Mouse (Mus musculus): ENCODE measurements around the gene Tmem11. TPM values are rescaled to one million over a fixed set of nuclear protein-coding genes. Genes with fewer than 3 reads are reported as not detected.
A peak's percentile ranks its signal among the peaks of the same experiment; 100 is the strongest.

The Tmem11 gene
- polyA plus RNA-seq, 1 experiment: 63.5 TPM

GRCm38 (mm10) chr11:60867456-60867855 lies 11.6 kb downstream of the Tmem11 start:
- Histone ChIP-seq H3K4me3 (ENCODE audit: insufficient read depth, low read depth, low read length) (no peak overlapping the region), H3K27ac (replicated peaks; ENCODE audit: low read depth, low read length) (peak overlapping the region; percentile 25; the same call in 1 of the 2 replicates), H3K4me1 (ENCODE audit: control insufficient read depth, insufficient read depth, insufficient read length, low read length) (peaks cover 42% of the 10 kb centered on the region)

- peaks cover 40% of the 10 kb centered on the region for H3K4me1 ChIP-seq (ENCODE audit: control insufficient read depth, insufficient read depth, insufficient read length, low read length)
- peak overlapping the region; percentile 72 for H3K27ac ChIP-seq (replicated peaks; ENCODE audit: low read depth, low read length)
- H3K4me3 ChIP-seq (ENCODE audit: insufficient read depth, low read depth, low read length): no peak overlapping the region
These were observed 13.1 kb downstream of the Tmem11 start for GRCm38 (mm10) chr11:60866021-60866420.

- peaks cover 37% of the 10 kb centered on the region for H3K4me1 ChIP-seq (ENCODE audit: control insufficient read depth, insufficient read depth, insufficient read length, low read length)
- no peak overlapping the region for H3K4me3 ChIP-seq (ENCODE audit: insufficient read depth, low read depth, low read length)
- peak overlapping the region; percentile 72 for H3K27ac ChIP-seq (replicated peaks; ENCODE audit: low read depth, low read length)
These were observed 14.2 kb downstream of the Tmem11 start for GRCm38 (mm10) chr11:60864916-60865315.

- no peak overlapping the region; the same call in 1 of the 2 replicates for H3K27ac ChIP-seq (replicated peaks; ENCODE audit: low read depth, low read length)
- H3K4me1 ChIP-seq (ENCODE audit: control insufficient read depth, insufficient read depth, insufficient read length, low read length): peaks cover 33% of the 10 kb centered on the region
- no peak overlapping the region for H3K4me3 ChIP-seq (ENCODE audit: insufficient read depth, low read depth, low read length)
These were observed 14.9 kb downstream of the Tmem11 start for GRCm38 (mm10) chr11:60864166-60864565.

GRCm38 (mm10) chr11:60863196-60863595 lies 15.9 kb downstream of the Tmem11 start:
- no peak overlapping the region for H3K4me3 ChIP-seq (ENCODE audit: insufficient read depth, low read depth, low read length)
- peaks cover 33% of the 10 kb centered on the region for H3K4me1 ChIP-seq (ENCODE audit: control insufficient read depth, insufficient read depth, insufficient read length, low read length)
- H3K27ac ChIP-seq (replicated peaks; ENCODE audit: low read depth, low read length): peak overlapping the region; percentile 27; the same call in 1 of the 2 replicates

- Histone ChIP-seq H3K4me3 (ENCODE audit: insufficient read depth, low read depth, low read length) (no peak overlapping the region), H3K4me1 (ENCODE audit: control insufficient read depth, insufficient read depth, insufficient read length, low read length) (peaks cover 24% of the 10 kb centered on the region), H3K27ac (replicated peaks; ENCODE audit: low read depth, low read length) (peak overlapping the region; percentile 84)
These were observed 17.1 kb downstream of the Tmem11 start for GRCm38 (mm10) chr11:60861993-60862392.

- Histone ChIP-seq H3K4me1 (ENCODE audit: control insufficient read depth, insufficient read depth, insufficient read length, low read length) (no peaks in the 10 kb centered on the region), H3K27ac (replicated peaks; ENCODE audit: low read depth, low read length) (no peak overlapping the region)
These were observed 22.5 kb downstream of the Tmem11 start for GRCm38 (mm10) chr11:60856587-60856986.

GRCm38 (mm10) chr11:60845415-60845814 lies 33.7 kb downstream of the Tmem11 start:
- no peak overlapping the region for H3K4me3 ChIP-seq (ENCODE audit: insufficient read depth, low read depth, low read length)
- H3K4me1 ChIP-seq (ENCODE audit: control insufficient read depth, insufficient read depth, insufficient read length, low read length): peaks cover 22% of the 10 kb centered on the region
- peak overlapping the region; percentile 85 for H3K27ac ChIP-seq (replicated peaks; ENCODE audit: low read depth, low read length)

More at GRCm38 (mm10) chr11:60856587-60856986, 22.5 kb downstream of the Tmem11 start:
- no peak overlapping the region for H3K4me3 ChIP-seq (ENCODE audit: insufficient read depth, low read depth, low read length)

GRCm38 (mm10) chr11:60843412-60843811 lies 35.7 kb downstream of the Tmem11 start:
- peaks cover 25% of the 10 kb centered on the region for H3K4me1 ChIP-seq (ENCODE audit: control insufficient read depth, insufficient read depth, insufficient read length, low read length)
- H3K4me3 ChIP-seq (ENCODE audit: insufficient read depth, low read depth, low read length): no peak overlapping the region
- peak overlapping the region; percentile 90 for H3K27ac ChIP-seq (replicated peaks; ENCODE audit: low read depth, low read length)

- Histone ChIP-seq H3K4me1 (ENCODE audit: control insufficient read depth, insufficient read depth, insufficient read length, low read length) (peaks cover 32% of the 10 kb centered on the region), H3K27ac (replicated peaks; ENCODE audit: low read depth, low read length) (peak overlapping the region; percentile 83), H3K4me3 (ENCODE audit: insufficient read depth, low read depth, low read length) (no peak overlapping the region)
These were observed 37.4 kb downstream of the Tmem11 start for GRCm38 (mm10) chr11:60841467-60842200.

- peak overlapping the region; percentile 65 for H3K4me3 ChIP-seq (ENCODE audit: insufficient read depth, low read depth, low read length)
- peak overlapping the region; percentile 100 for H3K27ac ChIP-seq (replicated peaks; ENCODE audit: low read depth, low read length)
- H3K4me1 ChIP-seq (ENCODE audit: control insufficient read depth, insufficient read depth, insufficient read length, low read length): peaks cover 28% of the 10 kb centered on the region
These were observed 41.2 kb downstream of the Tmem11 start for GRCm38 (mm10) chr11:60837644-60838406.

- peak overlapping the region; percentile 100 for H3K27ac ChIP-seq (replicated peaks; ENCODE audit: low read depth, low read length)
- no peak overlapping the region for H3K4me3 ChIP-seq (ENCODE audit: insufficient read depth, low read depth, low read length)
- peaks cover 23% of the 10 kb centered on the region for H3K4me1 ChIP-seq (ENCODE audit: control insufficient read depth, insufficient read depth, insufficient read length, low read length)
These were observed 42.2 kb downstream of the Tmem11 start for GRCm38 (mm10) chr11:60836897-60837296.

- Histone ChIP-seq H3K27ac (replicated peaks; ENCODE audit: low read depth, low read length) (peak within 1 kb of the TSS; percentile 88), H3K4me3 (ENCODE audit: insufficient read depth, low read depth, low read length) (peak within 1 kb of the TSS; percentile 93), H3K4me1 (ENCODE audit: control insufficient read depth, insufficient read depth, insufficient read length, low read length) (0 out of 2 replicates have a peak, but pooled peaks cover 3% of the 10 kb centered on the region)
These were observed 48.5 kb downstream of the Tmem11 start, which contains the start of gene Dhrs7b for GRCm38 (mm10) chr11:60830433-60831052. Dhrs7b (plus strand) TSS chr11:60830631.

- H3K4me1 ChIP-seq (ENCODE audit: control insufficient read depth, insufficient read depth, insufficient read length, low read length): 0 out of 2 replicates have a peak, but pooled peaks cover 3% of the 10 kb centered on the region
These were observed 50.2 kb downstream of the Tmem11 start for GRCm38 (mm10) chr11:60828903-60829302.

More at GRCm38 (mm10) chr11:60828903-60829302, 50.2 kb downstream of the Tmem11 start:
- H3K4me3 ChIP-seq (ENCODE audit: insufficient read depth, low read depth, low read length): no peak overlapping the region
- H3K27ac ChIP-seq (replicated peaks; ENCODE audit: low read depth, low read length): no peak overlapping the region

All from brown adipose tissue, adult 24 weeks (tissue).